Mouse (Mus musculus): ENCODE measurements around the gene Capn10. TPM values are rescaled to one million over a fixed set of nuclear protein-coding genes. Genes with fewer than 3 reads are reported as not detected.

Capn10 gene
- total and polyA plus RNA-seq, 2 experiments: 21.9 to 40.5 TPM

GRCm38 (mm10) chr1:92902786-92903185 lies 31.4 kb upstream of the Capn10 start, which contains the start of gene Ankmy1:
Gene Ankmy1, minus strand, starts transcription at chr1:92902906.
- 7% methylated on average over 15 of the region's 15 CpGs for WGBS
- Histone ChIP-seq H3K36me3 (ENCODE audit: control insufficient read depth, insufficient read depth, low read length) (no peaks in the 10 kb centered on the region), H3K79me2 (ENCODE audit: control insufficient read depth, insufficient read depth, low read length) (no peaks in the 10 kb centered on the region), H3K4me3 (ENCODE audit: insufficient read depth, low read depth, low read length) (no peak within 1 kb of the TSS), H3K9ac (ENCODE audit: low read depth, low read length) (no peak within 1 kb of the TSS), H3K27ac (replicated peaks; ENCODE audit: insufficient read depth, low read depth, low read length) (peak within 1 kb of the TSS; percentile 15; the same call in 1 of the 2 replicates), H3K4me1 (ENCODE audit: control insufficient read depth, insufficient read depth, low read length) (peaks cover 9% of the 10 kb centered on the region), H3K27me3 (ENCODE audit: control insufficient read depth, insufficient read depth, low read length) (no peaks in the 10 kb centered on the region)
- peak; percentile 49 for DNase-seq (ENCODE audit: extremely low read depth, low read depth, low spot score)
- TF ChIP-seq POLR2A (IDR thresholded peaks at IDR 0.05; ENCODE audit: extremely low read depth, insufficient read depth, low read length) (no peak), CTCF (IDR thresholded peaks at IDR 0.05; ENCODE audit: low read depth, low read length) (no peak)

DNA sequence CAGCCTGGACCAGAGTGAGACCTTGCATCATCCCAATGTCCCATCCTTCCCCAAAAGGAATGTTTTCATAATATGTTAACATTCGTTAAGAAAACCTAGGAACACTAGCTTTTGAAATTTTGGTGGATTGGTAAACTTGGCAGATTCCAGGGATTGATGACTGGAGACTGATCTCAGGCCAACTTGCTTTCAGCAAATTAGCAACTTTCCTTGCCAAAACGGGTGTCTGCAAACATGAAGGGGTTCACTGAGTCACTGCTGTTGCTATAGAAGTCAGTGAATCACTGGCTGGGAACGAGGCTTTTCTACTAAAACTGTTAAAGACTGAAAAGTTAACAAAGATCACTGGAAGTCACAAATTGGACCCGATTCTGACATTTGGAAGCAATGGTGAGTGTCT lies 30.5 kb upstream of the Capn10 start:
- no peaks in the 10 kb centered on the region for H3K36me3 ChIP-seq (ENCODE audit: control insufficient read depth, insufficient read depth, low read length)
- 17% methylated on average over 4 of the region's 4 CpGs for whole genome bisulfite sequencing
- no peaks in the 10 kb centered on the region for H3K79me2 ChIP-seq (ENCODE audit: control insufficient read depth, insufficient read depth, low read length)
- no peak overlapping the region for H3K27ac ChIP-seq (replicated peaks; ENCODE audit: insufficient read depth, low read depth, low read length)
- peaks cover 11% of the 10 kb centered on the region for H3K4me1 ChIP-seq (ENCODE audit: control insufficient read depth, insufficient read depth, low read length)
- no peak for TF ChIP-seq CTCF (IDR thresholded peaks at IDR 0.05; ENCODE audit: low read depth, low read length)
- no peak for TF ChIP-seq POLR2A (IDR thresholded peaks at IDR 0.05; ENCODE audit: extremely low read depth, insufficient read depth, low read length)
- H3K9ac ChIP-seq (ENCODE audit: low read depth, low read length): no peak overlapping the region
- no peak overlapping the region for H3K4me3 ChIP-seq (ENCODE audit: insufficient read depth, low read depth, low read length)
- no peaks in the 10 kb centered on the region for H3K27me3 ChIP-seq (ENCODE audit: control insufficient read depth, insufficient read depth, low read length)
- DNase-seq (ENCODE audit: extremely low read depth, low read depth, low spot score): peak; percentile 78

DNA sequence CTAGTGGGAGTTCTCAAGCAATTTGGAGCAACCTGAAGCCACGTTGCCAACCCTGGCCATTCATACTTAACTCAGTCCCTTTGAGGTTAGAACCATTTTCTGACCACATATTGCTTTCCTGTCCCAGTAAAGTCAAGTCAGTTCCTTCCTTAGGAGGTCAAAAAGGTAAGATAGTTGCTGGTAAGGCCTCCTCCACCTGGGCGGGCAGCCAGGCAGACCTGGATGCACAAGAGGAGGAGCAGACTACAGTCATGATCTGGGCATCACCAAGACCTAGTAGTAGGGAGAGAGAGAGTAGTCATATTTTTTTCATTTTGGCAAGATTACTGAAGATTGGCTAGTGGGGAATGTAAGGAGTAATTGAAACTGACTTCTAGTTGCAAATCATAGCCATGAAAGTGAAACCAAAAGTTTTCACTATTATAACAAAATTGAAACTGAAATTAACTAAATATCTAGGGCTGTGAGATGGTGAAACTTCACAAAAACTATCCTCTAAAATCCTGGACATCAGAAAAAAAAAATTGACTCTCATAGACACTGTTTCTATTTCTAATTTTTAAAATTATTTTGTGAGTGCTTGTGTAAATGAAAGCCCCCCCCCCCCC lies 28.4 kb upstream of the Capn10 start:
- H3K4me3 ChIP-seq (ENCODE audit: insufficient read depth, low read depth, low read length): no peak overlapping the region
- WGBS: 94% methylated on average over 2 of the region's 2 CpGs
- no peak for TF ChIP-seq POLR2A (IDR thresholded peaks at IDR 0.05; ENCODE audit: extremely low read depth, insufficient read depth, low read length)
- no peak for TF ChIP-seq CTCF (IDR thresholded peaks at IDR 0.05; ENCODE audit: low read depth, low read length)
- no peaks in the 10 kb centered on the region for H3K27me3 ChIP-seq (ENCODE audit: control insufficient read depth, insufficient read depth, low read length)
- 0 out of 2 replicates have a peak, but pooled peaks cover 1% of the 10 kb centered on the region for H3K79me2 ChIP-seq (ENCODE audit: control insufficient read depth, insufficient read depth, low read length)
- no peaks in the 10 kb centered on the region for H3K36me3 ChIP-seq (ENCODE audit: control insufficient read depth, insufficient read depth, low read length)
- H3K9ac ChIP-seq (ENCODE audit: low read depth, low read length): no peak overlapping the region
- DNase-seq (ENCODE audit: extremely low read depth, low read depth, low spot score): no peak
- H3K4me1 ChIP-seq (ENCODE audit: control insufficient read depth, insufficient read depth, low read length): peaks cover 16% of the 10 kb centered on the region
- H3K27ac ChIP-seq (replicated peaks; ENCODE audit: insufficient read depth, low read depth, low read length): no peak overlapping the region

GRCm38 (mm10) chr1:92906779-92907631 lies 27.2 kb upstream of the Capn10 start, which contains the start of gene Dusp28:
Gene Dusp28, plus strand, starts transcription at chr1:92906981.
- Histone ChIP-seq H3K9ac (ENCODE audit: low read depth, low read length) (peak within 1 kb of the TSS; percentile 97), H3K4me1 (ENCODE audit: control insufficient read depth, insufficient read depth, low read length) (peaks cover 21% of the 10 kb centered on the region), H3K79me2 (ENCODE audit: control insufficient read depth, insufficient read depth, low read length) (peaks cover 9% of the 10 kb centered on the region; the same call in 1 of the 2 replicates), H3K36me3 (ENCODE audit: control insufficient read depth, insufficient read depth, low read length) (no peaks in the 10 kb centered on the region), H3K27ac (replicated peaks; ENCODE audit: insufficient read depth, low read depth, low read length) (peak within 1 kb of the TSS; percentile 94), H3K27me3 (ENCODE audit: control insufficient read depth, insufficient read depth, low read length) (no peaks in the 10 kb centered on the region), H3K4me3 (ENCODE audit: insufficient read depth, low read depth, low read length) (peak within 1 kb of the TSS; percentile 94)
- under 1% methylated on average over 81 of the region's 81 CpGs for WGBS
- DNase-seq (ENCODE audit: extremely low read depth, low read depth, low spot score): peak; percentile 90
- peak; percentile 81; the same call in 1 of the 2 replicates for TF ChIP-seq POLR2A (IDR thresholded peaks at IDR 0.05; ENCODE audit: extremely low read depth, insufficient read depth, low read length)
- peak; percentile 72 for TF ChIP-seq CTCF (IDR thresholded peaks at IDR 0.05; ENCODE audit: low read depth, low read length)

DNA sequence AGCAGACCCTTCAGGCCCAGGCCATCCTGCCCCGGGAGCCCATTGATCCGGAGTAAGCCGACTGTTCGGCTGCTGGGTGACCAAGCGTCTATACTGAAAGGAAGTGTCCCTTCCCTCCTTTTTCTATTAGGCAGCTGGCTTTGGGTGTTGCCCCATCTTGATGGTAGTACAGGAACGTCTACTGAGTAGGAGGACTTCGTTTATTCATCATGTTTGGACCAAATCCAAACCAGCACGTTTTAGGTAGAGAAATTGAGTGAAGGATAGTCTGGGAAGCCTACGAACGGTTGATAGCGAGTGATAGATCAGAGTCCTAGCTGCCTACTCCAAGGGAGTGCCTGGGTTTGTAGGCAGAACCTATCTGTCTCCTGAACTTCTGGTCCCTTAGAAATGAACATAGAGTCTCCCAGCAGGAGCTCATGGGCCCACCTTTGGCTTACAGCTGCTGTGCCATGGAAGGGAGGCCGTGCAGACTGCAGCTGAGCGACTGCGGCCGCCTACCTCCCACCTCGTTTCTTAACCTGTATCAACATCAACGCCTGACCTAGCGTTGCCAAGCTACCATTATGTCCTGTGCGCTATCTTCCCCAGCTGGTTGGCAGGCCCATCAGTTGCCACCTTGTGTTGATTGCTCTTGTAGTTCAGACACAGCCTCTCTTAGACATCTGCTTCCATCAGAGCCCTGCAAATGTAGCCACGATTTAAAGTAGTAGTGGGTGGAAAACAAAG lies 26.4 kb upstream of the Capn10 start:
- Histone ChIP-seq H3K27ac (replicated peaks; ENCODE audit: insufficient read depth, low read depth, low read length) (peak overlapping the region; percentile 50), H3K4me3 (ENCODE audit: insufficient read depth, low read depth, low read length) (peak overlapping the region; percentile 94), H3K36me3 (ENCODE audit: control insufficient read depth, insufficient read depth, low read length) (no peaks in the 10 kb centered on the region), H3K4me1 (ENCODE audit: control insufficient read depth, insufficient read depth, low read length) (peaks cover 25% of the 10 kb centered on the region), H3K27me3 (ENCODE audit: control insufficient read depth, insufficient read depth, low read length) (no peaks in the 10 kb centered on the region), H3K79me2 (ENCODE audit: control insufficient read depth, insufficient read depth, low read length) (peaks cover 17% of the 10 kb centered on the region; the same call in 1 of the 2 replicates), H3K9ac (ENCODE audit: low read depth, low read length) (peak overlapping the region; percentile 72)
- TF ChIP-seq CTCF (IDR thresholded peaks at IDR 0.05; ENCODE audit: low read depth, low read length) (no peak), POLR2A (IDR thresholded peaks at IDR 0.05; ENCODE audit: extremely low read depth, insufficient read depth, low read length) (no peak)
- WGBS: 41% methylated on average over 20 of the region's 20 CpGs
- no peak for DNase-seq (ENCODE audit: extremely low read depth, low read depth, low spot score)

All from liver, adult 2 months (tissue).